Mouse (Mus musculus) cortical plate, adult 2 months (tissue): Measurements from ENCODE around the gene Srsf10. TPM values are rescaled to one million over a fixed set of nuclear protein-coding genes. Genes with fewer than 3 reads are reported as not detected.

Experiments used
- H3K27ac ChIP-seq: fragments of 200-500 bp; 2 replicates; pipeline ENCODE4 v1.5.1; 2012; ENCODE audit warnings: low read length, control low read depth, inconsistent platforms; ENCODE audit not compliant: insufficient read depth
- H3K4me1 ChIP-seq: fragments of 200-500 bp; 2 replicates; pipeline ENCODE4 v1.6.1; 2011; ENCODE audit warnings: low read length; ENCODE audit not compliant: control insufficient read depth, insufficient read depth
- H3K4me3 ChIP-seq: fragments of 200-500 bp; 2 replicates; pipeline ENCODE4 v1.5.1; 2011; ENCODE audit warnings: mild to moderate bottlenecking, low read length, control low read depth; ENCODE audit not compliant: insufficient read depth
- CTCF ChIP-seq: fragments of 200-500 bp; IDR thresholded peaks from 2 replicates; pipeline ENCODE4 v1.5.1; 2011; ENCODE audit warnings: mild to moderate bottlenecking, control low read depth, low read length; ENCODE audit not compliant: insufficient read depth; ENCODE audit errors: extremely low read depth
- POLR2A ChIP-seq: fragments of 200-500 bp; IDR thresholded peaks from 2 replicates; pipeline ENCODE4 v1.6.1; 2011; ENCODE audit warnings: mild to moderate bottlenecking, low read length, control low read depth; ENCODE audit not compliant: insufficient read depth; ENCODE audit errors: extremely low read depth
- polyA plus RNA-seq: library from polyadenylated mRNA; depleted of rRNA; stranded (reverse); fragments of >200 nt; gene quantifications from 2 replicates; pipeline ENCODE4 v1.2.3, GENCODE M21; 2012

Gene Srsf10
- polyA plus RNA-seq, 1 experiment = 49.1 TPM

DNA sequence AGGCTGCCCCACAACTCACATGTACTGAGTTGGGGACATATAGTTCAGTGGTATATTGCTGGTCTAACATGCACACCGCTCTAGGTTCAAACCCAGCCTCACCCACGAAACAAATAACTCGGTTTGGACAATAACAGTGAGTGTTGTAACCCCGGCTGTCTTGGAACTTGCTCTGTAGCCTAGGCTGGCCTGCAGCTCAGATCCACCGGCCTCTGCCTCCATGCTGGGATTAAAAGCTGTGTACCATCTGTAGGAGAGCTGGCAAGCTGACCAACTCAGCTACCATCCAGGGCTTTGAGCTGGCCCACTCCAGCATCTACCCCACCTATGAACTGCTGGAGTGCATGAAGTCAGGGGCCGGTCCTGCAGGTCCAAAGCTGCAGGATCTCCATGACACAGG is 24.5 kb downstream of the Srsf10 start:
- no peak for TF ChIP-seq CTCF
- no peak for TF ChIP-seq POLR2A
- no peak overlapping the region for H3K4me3 ChIP-seq
- H3K27ac ChIP-seq = no peak overlapping the region
- peaks cover 6% of the 10 kb centered on the region for H3K4me1 ChIP-seq

DNA sequence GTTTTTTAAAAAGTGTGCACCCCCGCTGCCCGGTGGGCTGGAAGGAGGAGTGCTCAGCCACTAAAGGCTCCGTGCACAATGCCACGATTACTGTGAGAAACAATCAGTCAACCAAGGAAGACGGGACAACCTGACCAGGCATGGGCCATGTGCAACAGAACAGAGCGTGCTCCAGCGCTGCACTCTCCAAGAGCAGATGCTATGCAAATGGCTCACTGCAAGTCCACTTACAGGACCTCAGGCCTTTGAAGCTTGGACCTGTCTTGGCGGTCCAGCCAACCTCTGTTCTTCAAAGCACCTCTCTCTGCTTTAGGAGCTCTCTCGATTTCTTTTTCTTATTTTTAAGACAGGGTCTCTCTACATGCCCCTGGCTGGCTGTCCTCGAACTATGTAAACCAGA is 25.0 kb downstream of the Srsf10 start:
- H3K4me3 ChIP-seq = no peak overlapping the region
- H3K4me1 ChIP-seq = peaks cover 6% of the 10 kb centered on the region
- H3K27ac ChIP-seq = no peak overlapping the region
- TF ChIP-seq POLR2A = no peak
- TF ChIP-seq CTCF = no peak

DNA sequence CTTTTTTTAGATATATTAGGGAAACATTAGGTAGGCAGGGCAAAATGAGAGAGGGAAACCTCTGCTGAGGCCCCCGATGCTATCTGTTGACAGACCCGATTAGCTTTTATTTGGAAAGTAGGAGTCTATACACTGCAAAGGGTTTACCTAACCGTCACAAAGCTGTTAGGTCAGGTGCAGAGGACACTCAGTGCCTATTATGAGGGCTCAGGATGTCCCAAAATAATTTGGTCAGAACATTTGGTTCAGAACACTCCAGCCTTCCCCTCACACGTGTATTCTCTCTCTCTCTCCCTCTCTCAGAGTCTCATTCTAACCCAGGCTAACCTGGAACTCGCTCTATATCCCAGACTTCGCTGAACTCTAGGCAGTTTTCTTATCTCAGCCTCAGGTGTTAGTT is 26.5 kb downstream of the Srsf10 start:
- no peaks in the 10 kb centered on the region for H3K4me1 ChIP-seq
- no peak for TF ChIP-seq POLR2A
- no peak for TF ChIP-seq CTCF
- H3K27ac ChIP-seq = no peak overlapping the region
- H3K4me3 ChIP-seq = no peak overlapping the region

DNA sequence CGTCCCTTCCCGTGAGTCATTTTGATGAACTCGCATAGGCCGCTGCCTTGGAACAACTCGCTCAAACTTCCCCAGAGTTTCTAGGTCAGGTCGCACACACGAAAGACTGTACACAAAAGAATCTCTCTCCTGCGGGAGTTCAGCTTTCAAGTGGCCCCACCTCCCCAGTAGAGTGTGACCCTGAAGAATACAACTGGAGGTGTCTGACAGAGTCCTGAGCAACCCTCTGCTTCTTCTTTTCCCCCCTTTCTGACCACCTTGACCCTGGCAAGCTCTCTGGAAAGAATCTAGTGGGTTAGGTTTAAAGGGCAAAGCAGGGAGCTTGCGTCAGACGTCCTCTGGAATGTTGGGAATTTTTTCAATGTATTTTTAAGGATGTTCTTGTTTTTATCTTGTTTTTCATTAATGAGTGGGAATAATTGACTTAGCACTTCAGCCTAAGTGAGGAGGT is 27.9 kb downstream of the Srsf10 start:
- no peak for TF ChIP-seq POLR2A
- no peak for TF ChIP-seq CTCF
- no peak overlapping the region for H3K27ac ChIP-seq
- no peaks in the 10 kb centered on the region for H3K4me1 ChIP-seq
- no peak overlapping the region for H3K4me3 ChIP-seq

- TF ChIP-seq CTCF (no peak), POLR2A (no peak)
- H3K4me1 ChIP-seq = no peaks in the 10 kb centered on the region
- H3K4me3 ChIP-seq = no peak overlapping the region
These were observed 28.5 kb downstream of the Srsf10 start for GRCm38 (mm10) chr4:135883881-135884516.

DNA sequence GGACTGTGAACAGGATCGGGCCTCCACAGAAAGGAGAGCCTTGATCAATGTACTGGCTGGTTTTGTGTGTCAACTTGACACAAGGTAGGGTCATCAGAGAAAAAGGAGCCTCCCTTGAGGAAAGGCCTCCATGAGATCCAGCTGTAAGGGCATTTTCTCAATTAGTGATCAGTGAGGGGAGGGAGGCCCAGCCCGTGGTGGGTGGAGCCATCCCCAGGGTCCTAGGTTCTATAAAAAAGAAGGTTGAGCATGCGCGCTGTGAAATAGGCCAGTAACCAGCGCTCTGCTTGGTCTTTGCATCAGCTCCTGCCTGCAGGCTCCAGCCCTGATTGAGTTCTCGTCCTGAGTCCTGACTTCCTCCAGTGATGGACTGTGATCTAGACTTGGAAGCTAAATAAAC is 29.0 kb downstream of the Srsf10 start:
- no peak overlapping the region for H3K4me3 ChIP-seq
- H3K4me1 ChIP-seq = no peaks in the 10 kb centered on the region
- H3K27ac ChIP-seq = no peak overlapping the region
- TF ChIP-seq CTCF = no peak

More at GRCm38 (mm10) chr4:135883881-135884516, 28.5 kb downstream of the Srsf10 start:
- H3K27ac ChIP-seq = no peak overlapping the region

GRCm38 (mm10) chr4:135885676-135886075 is 30.1 kb downstream of the Srsf10 start:
- Histone ChIP-seq H3K4me1 (no peaks in the 10 kb centered on the region), H3K4me3 (no peak overlapping the region), H3K27ac (no peak overlapping the region)
- TF ChIP-seq CTCF = no peak
- no peak for TF ChIP-seq POLR2A

DNA sequence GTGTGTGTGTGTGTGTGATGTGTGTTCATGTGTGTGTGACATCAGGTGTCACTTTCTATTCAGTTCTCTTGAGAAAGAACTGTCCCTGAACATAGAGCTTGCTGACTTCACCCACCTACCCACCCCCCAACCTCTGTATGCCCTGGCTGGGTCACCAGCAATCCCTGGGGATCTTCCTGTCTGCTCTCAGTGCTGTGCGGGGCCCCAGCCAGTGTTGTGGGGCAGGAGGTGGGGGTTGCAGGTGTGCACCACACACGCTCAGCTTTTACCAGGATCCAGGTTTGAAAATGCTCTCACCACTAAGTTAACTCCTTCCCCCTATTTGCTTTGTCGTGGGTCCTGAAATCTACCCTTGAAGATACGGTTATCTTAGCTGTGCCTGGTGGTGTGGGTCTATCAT is 30.6 kb downstream of the Srsf10 start:
- Histone ChIP-seq H3K4me3 (no peak overlapping the region), H3K4me1 (no peaks in the 10 kb centered on the region), H3K27ac (no peak overlapping the region)
- TF ChIP-seq CTCF (no peak), POLR2A (no peak)

GRCm38 (mm10) chr4:135888448-135889057 is 33.0 kb downstream of the Srsf10 start:
- TF ChIP-seq CTCF (no peak), POLR2A (no peak)
- Histone ChIP-seq H3K4me3 (no peak overlapping the region), H3K4me1 (no peaks in the 10 kb centered on the region), H3K27ac (no peak overlapping the region)

- no peak overlapping the region for H3K27ac ChIP-seq
- H3K4me3 ChIP-seq = no peak overlapping the region
- no peaks in the 10 kb centered on the region for H3K4me1 ChIP-seq
- TF ChIP-seq CTCF (no peak), POLR2A (no peak)
These were observed 33.8 kb downstream of the Srsf10 start for GRCm38 (mm10) chr4:135889146-135889883.
